Mouse (Mus musculus): ENCODE data around the gene Gm18596.
"Not testable (repeated sequence)": the region's sequence is repeated elsewhere in the genome, so short reads cannot be mapped to it uniquely, and the experiment has no call there.

DNA sequence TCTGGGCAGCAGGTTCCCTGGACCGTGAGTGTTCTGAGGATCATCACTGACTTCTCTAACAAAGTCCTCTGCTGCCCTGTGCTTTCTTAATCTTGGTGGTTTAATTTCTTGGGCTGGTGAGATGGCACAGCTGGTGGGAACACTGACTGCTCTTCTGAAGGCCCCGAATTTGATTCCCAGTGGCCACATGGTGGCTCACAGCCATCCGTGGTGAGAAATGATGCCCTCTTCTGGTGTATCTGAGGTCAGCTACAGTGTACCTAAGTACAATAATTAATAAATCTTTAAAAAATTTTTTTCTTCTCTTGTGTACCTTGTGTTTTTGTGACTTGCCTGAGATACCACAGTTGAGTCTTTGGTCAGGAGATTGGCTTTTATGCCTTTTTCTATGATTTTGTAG is 9.9 kb upstream of the Gm18596 start:
- not testable (repeated sequence) for TF ChIP-seq EP300 (IDR thresholded peaks at IDR 0.05; ENCODE audit: low read depth)
- TF ChIP-seq CTCF (IDR thresholded peaks at IDR 0.05; ENCODE audit: low read depth): peak; percentile 17; the same call in 1 of the 2 replicates
